ENCODE assay signal across 12 mouse cellular contexts in genomic region chr15:85684164-85684708, GRCm38 (mm10). TPM values are rescaled to one million over a fixed set of nuclear protein-coding genes. Genes with fewer than 3 reads are reported as not detected.
DNase-seq lines count a peak whose midpoint lies in the region; ATAC-seq lines count a peak whose summit lies in the region.
"Had no signal": no experiment of that assay in that cellular context is flagged by ENCODE, and none has a peak within 500 bp of the region (broad histone marks: within the 10 kb centered on the region; RNA-seq: fewer than 3 reads in every experiment).

No protein-coding gene starts in this region.

- 0 out of 2 replicates have a peak overlapping the region, but pooled peaks have one; percentile 7 for H3K4me2 ChIP-seq in hindbrain, embryonic 14.5 days (replicated peaks)
- H3K4me2 ChIP-seq in hindbrain, embryonic 12.5 days (replicated peaks) = no peak overlapping the region
- H3K4me2 ChIP-seq: limb, embryonic 13.5 days; midbrain, embryonic 15.5 days had no signal

- 86% methylated on average over 14 of the region's 14 CpGs for WGBS in hindbrain, embryonic 14.5 days
- WGBS in hindbrain, embryonic 12.5 days = 86% methylated on average over 14 of the region's 14 CpGs

- DNase-seq in adrenal gland, postnatal 25 days = peak; percentile 64
- DNase-seq in adrenal gland, adult 18-20 months (ENCODE audit: low spot score in 2 of 2) = no peak
- no peak for DNase-seq in hindbrain, embryonic 14.5 days (ENCODE audit: low spot score)
- DNase-seq in adrenal gland, postnatal 36 days = peak; percentile 66 to 80
- DNase-seq in lung, postnatal 14 days = peak; percentile 60
- no peak for DNase-seq in frontal cortex, adult 2 months (ENCODE audit: extremely low spot score in 1 of 2, low spot score in 1 of 2)
- DNase-seq in layer of hippocampus, postnatal 36 days = no peak
- DNase-seq: B cell, adult 2 months had no signal

- no peak overlapping the region for H3K4me3 ChIP-seq in hindbrain, embryonic 14.5 days (replicated peaks; ENCODE audit: low read length)
- H3K4me3 ChIP-seq in hindbrain, embryonic 12.5 days = no peak overlapping the region
- H3K4me3 ChIP-seq: limb, embryonic 13.5 days; midbrain, embryonic 15.5 days had no signal

- H3K27ac ChIP-seq in hindbrain, embryonic 14.5 days = no peak overlapping the region
- no peak overlapping the region for H3K27ac ChIP-seq in hindbrain, embryonic 12.5 days
- H3K27ac ChIP-seq: limb, embryonic 13.5 days; midbrain, embryonic 15.5 days had no signal

- no peaks in the 10 kb centered on the region for H3K27me3 ChIP-seq in hindbrain, embryonic 14.5 days (ENCODE audit: control insufficient read depth, insufficient read depth, low read length)
- H3K27me3 ChIP-seq in hindbrain, embryonic 12.5 days = peaks cover 8% of the 10 kb centered on the region
- H3K27me3 ChIP-seq: limb, embryonic 13.5 days; midbrain, embryonic 15.5 days had no signal

- peaks cover 43% of the 10 kb centered on the region for H3K36me3 ChIP-seq in hindbrain, embryonic 14.5 days (replicated peaks; ENCODE audit: control insufficient read depth, insufficient read depth)
- H3K36me3 ChIP-seq in hindbrain, embryonic 12.5 days = peaks cover 14% of the 10 kb centered on the region

- no peaks in the 10 kb centered on the region for H3K9me3 ChIP-seq in hindbrain, embryonic 14.5 days (ENCODE audit: control insufficient read depth, low read length)
- H3K9me3 ChIP-seq in hindbrain, embryonic 12.5 days (replicated peaks) = no peaks in the 10 kb centered on the region
- H3K9me3 ChIP-seq: limb, embryonic 13.5 days; midbrain, embryonic 15.5 days had no signal

- H3K9ac ChIP-seq in hindbrain, embryonic 14.5 days = no peak overlapping the region
- H3K9ac ChIP-seq in hindbrain, embryonic 12.5 days = no peak overlapping the region
- H3K9ac ChIP-seq: limb, embryonic 13.5 days; midbrain, embryonic 15.5 days had no signal

- no peak for ATAC-seq in hindbrain, embryonic 14.5 days (ENCODE audit: low FRiP score)
- no peak for ATAC-seq in hindbrain, embryonic 12.5 days (ENCODE audit: low FRiP score)
- ATAC-seq: midbrain, embryonic 15.5 days had no signal

- peaks cover 39% of the 10 kb centered on the region for H3K4me1 ChIP-seq in hindbrain, embryonic 14.5 days (replicated peaks; ENCODE audit: control insufficient read depth, insufficient read depth, low read length)
- peaks cover 48% of the 10 kb centered on the region for H3K4me1 ChIP-seq in hindbrain, embryonic 12.5 days

RNA-seq across cellular contexts. Expression of gene Ppara, which starts 50.5 kb away (rescaled TPM):
- 28.5 and 42.3 TPM in 2 replicates for total RNA-seq in adrenal gland, postnatal 25 days (2021)
- 100 to 1,000 TPM in 1 of 2 experiments, 10 to 100 TPM in 1; 30.9 to 107 TPM for total RNA-seq in adrenal gland, adult 18-20 months (2021)
- polyA plus RNA-seq in hindbrain, embryonic 14.5 days (2014; fragmentation: Nextera tagmentation; extraction: Ambion mirVana) = 1.2 and 1.6 TPM in 2 replicates
- 1.0 and 1.1 TPM in 2 replicates for polyA plus RNA-seq in hindbrain, embryonic 12.5 days (2016; fragmentation: Nextera tagmentation; extraction: Ambion mirVana)
- 10 to 100 TPM; 23.9 to 38.5 TPM for total RNA-seq in adrenal gland, postnatal 36 days (2021)
- 1.4 and 1.5 TPM in 2 replicates for polyA plus RNA-seq in frontal cortex, adult 2 months (2012; rRNA removed)
- total RNA-seq in layer of hippocampus, postnatal 36 days (2021) = 1 to 10 TPM; 3.9 to 4.9 TPM
- total RNA-seq: hematopoietic stem cell, adult 5-6 weeks had no signal

Comparison
In these comparisons a context has a peak if more than half of its experiments do, and no peak if none do; other contexts are left out.
1. DNase-seq: peak in adrenal gland, postnatal 25 days (single experiment), adrenal gland, postnatal 36 days (2 of 2) and lung, postnatal 14 days (single experiment); none in adrenal gland, adult 18-20 months (0 of 2), hindbrain, embryonic 14.5 days (single experiment), frontal cortex, adult 2 months (0 of 2) and layer of hippocampus, postnatal 36 days (0 of 2).